Mouse (Mus musculus): ENCODE data around the gene Pde1b. TPM values are rescaled to one million over a fixed set of nuclear protein-coding genes. Genes with fewer than 3 reads are reported as not detected.

Gene Pde1b
- total RNA-seq, 2 experiments from 2014 or later: 0.42 to 0.51 TPM

- no peak for DNase-seq
- intact Hi-C loops (cut with DNase I): no loop called here
- H3K4me3 ChIP-seq: no peak overlapping the region
- no peak for TF ChIP-seq CTCF (IDR thresholded peaks at IDR 0.05)
- no peak overlapping the region for H3K27ac ChIP-seq
Measured at GRCm38 (mm10) chr15:103518600-103519385, 16.0 kb downstream of the Pde1b start.

GRCm38 (mm10) chr15:103519386-103520378, 16.8 kb downstream of the Pde1b start:
- intact Hi-C loops (cut with DNase I): no loop called here
- H3K4me3 ChIP-seq: no peak overlapping the region
- H3K27ac ChIP-seq: no peak overlapping the region
- no peak for DNase-seq
- no peak for TF ChIP-seq CTCF (IDR thresholded peaks at IDR 0.05)

GRCm38 (mm10) chr15:103522458-103523099, 19.7 kb downstream of the Pde1b start:
- intact Hi-C loops (cut with DNase I): no loop called here
- no peak for TF ChIP-seq CTCF (IDR thresholded peaks at IDR 0.05)
- no peak for DNase-seq
- Histone ChIP-seq H3K4me3 (no peak overlapping the region), H3K27ac (no peak overlapping the region)

- Histone ChIP-seq H3K4me3 (no peak overlapping the region), H3K27ac (no peak overlapping the region)
- DNase-seq: no peak
- intact Hi-C loops (cut with DNase I): no loop called here
- no peak for TF ChIP-seq CTCF (IDR thresholded peaks at IDR 0.05)
Measured at GRCm38 (mm10) chr15:103523156-103523555, 20.3 kb downstream of the Pde1b start.

GRCm38 (mm10) chr15:103530372-103530771, 27.5 kb downstream of the Pde1b start:
- Histone ChIP-seq H3K27ac (no peak overlapping the region), H3K4me3 (no peak overlapping the region)
- intact Hi-C loops (cut with DNase I): no loop called here
- DNase-seq: peak; percentile 51
- TF ChIP-seq CTCF (IDR thresholded peaks at IDR 0.05): peak; percentile 97

- intact Hi-C loops (cut with DNase I): no loop called here
- no peak overlapping the region for H3K4me3 ChIP-seq
- no peak for TF ChIP-seq CTCF (IDR thresholded peaks at IDR 0.05)
- H3K27ac ChIP-seq: no peak overlapping the region
- no peak for DNase-seq
Measured at GRCm38 (mm10) chr15:103534054-103534620, 31.3 kb downstream of the Pde1b start.

GRCm38 (mm10) chr15:103535030-103535429, 32.2 kb downstream of the Pde1b start:
- Histone ChIP-seq H3K27ac (no peak overlapping the region), H3K4me3 (no peak overlapping the region)
- no peak for TF ChIP-seq CTCF (IDR thresholded peaks at IDR 0.05)
- DNase-seq: no peak
- intact Hi-C loops (cut with DNase I): no loop called here

- no peak for TF ChIP-seq CTCF (IDR thresholded peaks at IDR 0.05)
- Histone ChIP-seq H3K27ac (no peak overlapping the region), H3K4me3 (no peak overlapping the region)
- no peak for DNase-seq
- intact Hi-C loops (cut with DNase I): no loop called here
Measured at GRCm38 (mm10) chr15:103535786-103536185, 33.0 kb downstream of the Pde1b start.

- Histone ChIP-seq H3K4me3 (peak overlapping the region; percentile 76), H3K27ac (peak overlapping the region; percentile 92)
- DNase-seq: no peak
- no peak for TF ChIP-seq CTCF (IDR thresholded peaks at IDR 0.05)
- intact Hi-C loops (cut with DNase I): no loop called here
Measured at GRCm38 (mm10) chr15:103536456-103536855, 33.6 kb downstream of the Pde1b start.

- intact Hi-C loops (cut with DNase I): no loop called here
- peak; percentile 74 for DNase-seq
- peak overlapping the region; percentile 92 for H3K27ac ChIP-seq
- H3K4me3 ChIP-seq: peak overlapping the region; percentile 76
- TF ChIP-seq CTCF (IDR thresholded peaks at IDR 0.05): no peak
Measured at GRCm38 (mm10) chr15:103537011-103537821, 34.4 kb downstream of the Pde1b start.

GRCm38 (mm10) chr15:103537822-103538213, 35.0 kb downstream of the Pde1b start, which contains the start of gene Ppp1r1a:
TSS of gene Ppp1r1a (minus strand) at chr15:103538003.
- peak within 1 kb of the TSS; percentile 76 for H3K4me3 ChIP-seq
- intact Hi-C loops (cut with DNase I): no loop called here
- DNase-seq: peak; percentile 85
- H3K27ac ChIP-seq: peak within 1 kb of the TSS; percentile 92
- no peak for TF ChIP-seq CTCF (IDR thresholded peaks at IDR 0.05)
